Mouse (Mus musculus) embryonic facial prominence, embryonic 14.5 days (tissue): Measurements from ENCODE around the gene Rpl18. TPM values are rescaled to one million over a fixed set of nuclear protein-coding genes. Genes with fewer than 3 reads are reported as not detected.

Experiments
- ATAC-seq: fragments of 200-750 bp; cut with Nextera tagmentation; 2 replicates; pipeline ENCODE4 v1.8.0; 2017; ENCODE audit warnings: low read depth, moderate number of reproducible peaks, moderate TSS enrichment
- DNase-seq: peaks from one replicate; pipeline ENCODE4 v3.0.0-alpha.2; 2015; ENCODE audit warnings: low spot score
- H3K27ac ChIP-seq: fragments of 300-500 bp; sonication (generic); replicated peaks from 2 replicates; pipeline ENCODE4 v1.5.1; 2014; ENCODE audit warnings: low read depth, mild to moderate bottlenecking, low read length, moderate library complexity
- H3K27me3 ChIP-seq: fragments of 300-500 bp; sonication (generic); replicated peaks from 2 replicates; pipeline ENCODE4 v1.6.1; 2014; ENCODE audit warnings: low read length; ENCODE audit not compliant: control insufficient read depth, insufficient read depth
- H3K36me3 ChIP-seq: fragments of 300-500 bp; sonication (generic); 2 replicates; pipeline ENCODE4 v1.6.1; 2014; ENCODE audit warnings: low read length, mixed read lengths; ENCODE audit not compliant: control insufficient read depth, insufficient read depth
- H3K4me1 ChIP-seq: fragments of 300-500 bp; sonication (generic); 2 replicates; pipeline ENCODE4 v1.6.1; 2014; ENCODE audit warnings: antibody characterized with exemption, low read length; ENCODE audit not compliant: control insufficient read depth, insufficient read depth
- H3K4me2 ChIP-seq: fragments of 300-500 bp; sonication (generic); 2 replicates; pipeline ENCODE4 v1.6.1; 2014; ENCODE audit warnings: low read depth, mild to moderate bottlenecking, low read length, moderate library complexity, mixed read lengths
- H3K4me3 ChIP-seq: fragments of 300-500 bp; sonication (generic); 2 replicates; pipeline ENCODE4 v1.5.1; 2014; ENCODE audit warnings: low read depth, mild to moderate bottlenecking, low read length
- H3K9ac ChIP-seq: fragments of 300-500 bp; sonication (generic); 2 replicates; pipeline ENCODE4 v1.6.1; 2014; ENCODE audit warnings: low read depth, mild to moderate bottlenecking, low read length, moderate library complexity, mixed read lengths
- H3K9me3 ChIP-seq: fragments of 300-500 bp; sonication (generic); 2 replicates; pipeline ENCODE4 v1.6.1; 2016; ENCODE audit warnings: low read length; ENCODE audit not compliant: control insufficient read depth
- WGBS: fragments of 180-500 bp; shearing (Covaris S2); extraction: QIAGEN DNeasy Blood & Tissue Kit; methylation state at CpG from one replicate; pipeline ENCODE4 v1.1.7; 2014; 5-methylcytosine and 5-hydroxymethylcytosine counted together
- polyA plus RNA-seq: library from polyadenylated mRNA; unstranded; fragments of >200 nt; fragmentation: Nextera tagmentation; extraction: Ambion mirVana; gene quantifications from 2 replicates; pipeline ENCODE4 v1.2.1, GENCODE M21; 2014

The Rpl18 gene
- polyA plus RNA-seq, 1 experiment from 2014 or later, result 1,204 TPM

- Histone ChIP-seq H3K4me2 (peak overlapping the region; percentile 35), H3K4me1 (peaks cover 28% of the 10 kb centered on the region), H3K9me3 (no peaks in the 10 kb centered on the region), H3K9ac (peak overlapping the region; percentile 45), H3K27me3 (no peaks in the 10 kb centered on the region), H3K4me3 (no peak overlapping the region), H3K36me3 (no peaks in the 10 kb centered on the region), H3K27ac (no peak overlapping the region; the same call in 1 of the 2 replicates)
- ATAC-seq (peak; percentile 86), DNase-seq (peak; percentile 93)
- WGBS, result 32% methylated on average over 13 of the region's 14 CpGs
Measured at GRCm38 (mm10) chr7:45682144-45683126, 32.8 kb upstream of the Rpl18 start.

- no peaks in the 10 kb centered on the region for H3K9me3 ChIP-seq
- 75% methylated on average over 7 of the region's 7 CpGs for WGBS
- no peaks in the 10 kb centered on the region for H3K27me3 ChIP-seq
- no peaks in the 10 kb centered on the region for H3K36me3 ChIP-seq
- no peak for ATAC-seq
- H3K4me2 ChIP-seq, result peak within 1 kb of the TSS; percentile 32
- peak within 1 kb of the TSS; percentile 42; the same call in 1 of the 2 replicates for H3K9ac ChIP-seq
- H3K4me3 ChIP-seq, result no peak within 1 kb of the TSS
- no peak within 1 kb of the TSS for H3K27ac ChIP-seq
- H3K4me1 ChIP-seq, result peaks cover 28% of the 10 kb centered on the region
- DNase-seq, result no peak
Measured at GRCm38 (mm10) chr7:45683396-45684050, 31.7 kb upstream of the Rpl18 start, which contains the start of gene Ntn5. Gene Ntn5 (plus strand): TSS chr7:45684022.

GRCm38 (mm10) chr7:45685811-45686210, 29.4 kb upstream of the Rpl18 start:
- H3K36me3 ChIP-seq, result no peaks in the 10 kb centered on the region
- peak overlapping the region; percentile 42; the same call in 1 of the 2 replicates for H3K9ac ChIP-seq
- ATAC-seq (no peak), DNase-seq (peak; percentile 52)
- peaks cover 28% of the 10 kb centered on the region for H3K4me1 ChIP-seq
- H3K27me3 ChIP-seq, result no peaks in the 10 kb centered on the region
- 21% methylated on average over 10 of the region's 10 CpGs for whole genome bisulfite sequencing
- H3K27ac ChIP-seq, result peak overlapping the region; percentile 58; the same call in 1 of the 2 replicates
- peak overlapping the region; percentile 32 for H3K4me2 ChIP-seq
- peak overlapping the region; percentile 15; the same call in 1 of the 2 replicates for H3K4me3 ChIP-seq
- no peaks in the 10 kb centered on the region for H3K9me3 ChIP-seq

- H3K4me1 ChIP-seq, result peaks cover 28% of the 10 kb centered on the region
- H3K27me3 ChIP-seq, result no peaks in the 10 kb centered on the region
- no peak for ATAC-seq
- peak overlapping the region; percentile 30; the same call in 1 of the 2 replicates for H3K9ac ChIP-seq
- no peaks in the 10 kb centered on the region for H3K36me3 ChIP-seq
- no peak overlapping the region for H3K4me2 ChIP-seq
- no peak for DNase-seq
- H3K27ac ChIP-seq, result no peak overlapping the region
- 59% methylated on average over 3 of the region's 3 CpGs for WGBS
- no peak overlapping the region for H3K4me3 ChIP-seq
- H3K9me3 ChIP-seq, result no peaks in the 10 kb centered on the region
Measured at GRCm38 (mm10) chr7:45686841-45687240, 28.4 kb upstream of the Rpl18 start.

GRCm38 (mm10) chr7:45689099-45689498, 26.2 kb upstream of the Rpl18 start:
- Histone ChIP-seq H3K27ac (no peak overlapping the region), H3K36me3 (no peaks in the 10 kb centered on the region), H3K9ac (peak overlapping the region; percentile 15; the same call in 1 of the 2 replicates), H3K9me3 (no peaks in the 10 kb centered on the region), H3K4me1 (peaks cover 22% of the 10 kb centered on the region), H3K4me2 (no peak overlapping the region), H3K27me3 (no peaks in the 10 kb centered on the region), H3K4me3 (no peak overlapping the region)
- WGBS, result 61% methylated on average over 6 of the region's 6 CpGs
- ATAC-seq, result no peak
- DNase-seq, result no peak

- ATAC-seq, result no peak
- 65% methylated on average over 11 of the region's 11 CpGs for WGBS
- Histone ChIP-seq H3K4me2 (no peak overlapping the region), H3K27me3 (no peaks in the 10 kb centered on the region), H3K9ac (no peak overlapping the region), H3K9me3 (no peaks in the 10 kb centered on the region), H3K4me3 (no peak overlapping the region), H3K4me1 (peaks cover 28% of the 10 kb centered on the region), H3K27ac (no peak overlapping the region), H3K36me3 (no peaks in the 10 kb centered on the region)
- no peak for DNase-seq
Measured at GRCm38 (mm10) chr7:45689800-45690199, 25.5 kb upstream of the Rpl18 start.

GRCm38 (mm10) chr7:45692364-45692763, 22.9 kb upstream of the Rpl18 start:
- Histone ChIP-seq H3K9ac (no peak overlapping the region), H3K27ac (no peak overlapping the region), H3K9me3 (no peaks in the 10 kb centered on the region), H3K27me3 (no peaks in the 10 kb centered on the region), H3K4me1 (0 out of 2 replicates have a peak, but pooled peaks cover 7% of the 10 kb centered on the region), H3K36me3 (no peaks in the 10 kb centered on the region), H3K4me2 (no peak overlapping the region), H3K4me3 (no peak overlapping the region)
- 71% methylated on average over 2 of the region's 2 CpGs for WGBS
- ATAC-seq, result no peak
- no peak for DNase-seq

- Histone ChIP-seq H3K4me1 (0 out of 2 replicates have a peak, but pooled peaks cover 7% of the 10 kb centered on the region), H3K4me3 (no peak within 1 kb of the TSS), H3K9ac (no peak within 1 kb of the TSS), H3K9me3 (no peaks in the 10 kb centered on the region), H3K36me3 (no peaks in the 10 kb centered on the region), H3K27me3 (peaks cover 9% of the 10 kb centered on the region), H3K27ac (peak within 1 kb of the TSS; percentile 17; the same call in 1 of the 2 replicates), H3K4me2 (no peak within 1 kb of the TSS)
- no peak for ATAC-seq
- no peak for DNase-seq
- 91% methylated on average over 50 of the region's 50 CpGs for WGBS
Measured at GRCm38 (mm10) chr7:45693921-45694591, 21.2 kb upstream of the Rpl18 start, which contains the start of gene Sec1. Gene Sec1 (minus strand): TSS chr7:45694402.
